Mouse (Mus musculus) ES-Bruce4 (cell line): ENCODE results near the gene 4930430F08Rik.

Experiments
- CTCF ChIP-seq: IDR thresholded peaks from one replicate; pipeline ENCODE4 v1.8.1; 2011; ENCODE audit warnings: low read depth, low read length
- EP300 ChIP-seq: IDR thresholded peaks from 2 replicates; pipeline ENCODE4 v1.6.1; 2011; ENCODE audit warnings: low read depth, low read length; ENCODE audit not compliant: insufficient read depth
- POLR2A ChIP-seq: IDR thresholded peaks from one replicate; pipeline ENCODE4 v1.8.1; 2011; ENCODE audit warnings: low read length; ENCODE audit not compliant: insufficient read depth

GRCm38 (mm10) chr10:100588524-100588923, 1.7 kb downstream of the 4930430F08Rik start:
- TF ChIP-seq EP300 (no peak), POLR2A (no peak), CTCF (no peak)
